Mouse (Mus musculus) layer of hippocampus, adult 18-20 months (tissue): ENCODE results near the gene Nek9. TPM values are rescaled to one million over a fixed set of nuclear protein-coding genes. Genes with fewer than 3 reads are reported as not detected.

Source experiments
- DNase-seq, 2 experiments: peaks; one replicate each; pipeline ENCODE4 v3.0.0; 2022; ENCODE audit warnings: low spot score in 2 of 2
- total RNA-seq, 2 experiments: library from RNA; stranded (reverse); gene quantifications; 2 replicates each; pipeline ENCODE4 v1.2.3; 2021

Nek9 gene
- total RNA-seq, 2 experiments from 2014 or later, result 34.1 to 35.2 TPM

DNA sequence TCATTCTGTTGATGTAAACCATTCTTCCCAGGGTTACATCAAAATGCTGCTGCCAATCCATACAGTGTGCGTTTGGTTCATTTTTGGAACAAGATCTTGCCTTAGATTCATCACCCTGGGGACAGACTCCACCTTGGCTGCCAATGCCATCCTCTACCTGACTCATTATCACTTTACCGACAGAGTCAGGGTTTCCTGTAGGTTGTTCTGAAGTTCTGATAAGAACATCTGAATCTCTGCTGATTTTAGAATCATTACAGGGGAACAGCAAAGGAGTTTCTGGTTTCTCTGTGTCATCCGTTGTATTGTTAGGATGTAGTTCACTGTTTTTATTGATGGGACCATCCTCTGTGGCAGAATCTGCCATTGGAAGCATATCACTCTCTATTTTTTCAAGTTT lies 72.9 kb downstream of the Nek9 start:
- no peak for DNase-seq

DNA sequence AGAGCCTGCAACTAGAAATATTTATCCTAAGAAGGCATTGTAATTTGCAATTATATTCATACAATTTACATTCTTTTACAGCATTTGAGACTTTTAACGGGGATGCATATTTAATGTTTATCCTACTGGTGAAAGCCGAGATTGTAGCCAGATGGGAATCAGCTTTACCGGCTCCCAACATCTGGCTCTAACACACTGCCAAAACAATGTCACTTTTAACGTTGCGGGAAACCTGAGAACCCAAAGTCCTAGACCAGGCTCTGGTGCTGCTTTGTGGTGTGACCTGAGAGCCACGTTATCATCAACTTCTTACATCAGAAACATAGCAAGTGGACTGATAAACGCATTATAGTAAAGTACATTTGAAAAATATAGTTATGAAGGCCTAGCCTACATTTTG lies 74.2 kb downstream of the Nek9 start:
- DNase-seq, result no peak

DNA sequence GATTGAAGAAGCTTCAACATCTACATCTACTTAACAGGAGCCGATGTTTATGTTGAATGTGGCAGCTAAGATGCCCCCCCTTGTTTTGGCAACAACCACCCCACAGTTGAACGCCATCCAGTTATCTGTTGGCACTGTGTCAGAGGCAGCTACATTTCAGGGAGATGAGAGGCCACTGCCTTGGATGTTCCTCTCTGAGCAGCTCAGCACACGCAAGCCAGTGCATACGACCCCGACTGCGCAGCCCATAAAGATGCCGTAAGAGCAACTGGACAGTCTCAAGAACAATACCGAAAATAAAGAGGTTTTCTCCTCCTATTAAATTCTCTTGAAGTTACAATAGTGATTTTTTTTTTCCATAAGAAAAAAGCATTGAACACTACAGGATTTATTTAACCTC lies 74.6 kb downstream of the Nek9 start:
- DNase-seq, result no peak

DNA sequence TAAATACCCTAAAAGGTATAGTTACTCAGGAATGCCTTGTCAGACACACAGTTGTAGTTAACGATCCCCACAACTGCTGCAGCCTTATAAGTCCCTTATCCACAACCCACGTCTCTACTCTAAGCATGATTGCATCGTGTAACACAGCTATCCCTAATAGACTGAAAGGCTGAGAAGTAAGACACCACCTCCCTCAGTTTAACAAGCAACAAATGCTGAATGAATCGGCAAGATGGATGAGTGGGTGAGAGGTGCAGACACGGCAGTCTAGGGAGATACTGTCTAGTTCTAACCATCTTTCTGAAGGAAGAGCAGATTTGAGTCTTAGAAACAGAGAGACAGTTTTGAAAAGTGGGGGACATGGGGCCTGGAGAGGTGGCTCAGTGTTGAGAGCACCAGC lies 76.0 kb downstream of the Nek9 start:
- DNase-seq, result peak in 1 of 2 experiments; percentile 41

DNA sequence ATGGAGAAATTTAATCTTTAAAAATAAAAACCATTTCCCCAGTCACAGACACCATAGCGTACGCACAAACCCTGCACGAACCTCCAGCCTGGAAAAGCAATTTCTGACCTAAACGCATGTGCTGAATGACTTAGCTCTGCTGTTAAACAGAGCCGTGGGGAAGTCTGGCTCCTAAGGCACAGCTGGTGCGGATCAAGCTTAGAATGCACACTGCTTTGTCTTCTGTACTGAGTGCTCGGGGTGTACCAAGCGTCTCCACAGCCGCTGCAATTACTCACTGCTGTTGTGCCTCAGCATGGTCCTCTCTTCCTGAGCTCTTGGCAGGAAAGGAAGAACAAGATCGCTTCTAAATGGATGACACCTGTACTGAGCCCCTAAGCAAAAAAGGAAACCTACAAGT lies 76.7 kb downstream of the Nek9 start:
- DNase-seq, result peak in 1 of 2 experiments; percentile 27

DNA sequence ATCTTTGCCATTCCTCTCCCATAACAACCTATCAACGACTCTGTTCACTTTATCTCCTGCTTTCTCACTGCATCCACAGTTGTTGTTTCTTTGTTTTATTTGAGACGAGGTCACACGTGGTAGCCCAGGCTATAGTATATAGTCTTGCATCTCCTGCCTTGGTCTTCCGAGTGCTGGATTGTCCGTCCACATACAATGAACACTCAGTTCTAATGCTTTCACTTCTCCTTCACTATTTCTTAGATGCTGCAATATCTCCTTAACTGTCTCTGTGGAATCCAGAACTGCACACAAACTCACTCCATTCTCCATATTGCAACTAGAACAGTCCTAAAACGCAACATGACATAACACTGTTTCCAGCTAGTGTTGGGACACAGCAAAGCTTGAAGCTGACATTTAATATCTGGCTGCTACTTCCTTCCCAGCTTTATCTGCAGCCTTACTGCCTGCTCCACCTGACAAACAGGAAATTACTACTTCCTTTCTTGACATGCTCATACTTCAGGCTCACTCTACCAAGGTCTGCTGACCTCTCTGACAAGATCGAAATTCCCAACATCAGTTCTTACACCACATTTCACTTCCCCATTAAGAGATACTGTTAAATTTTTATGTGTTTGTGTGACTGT lies 82.0 kb downstream of the Nek9 start:
- no peak for DNase-seq

DNA sequence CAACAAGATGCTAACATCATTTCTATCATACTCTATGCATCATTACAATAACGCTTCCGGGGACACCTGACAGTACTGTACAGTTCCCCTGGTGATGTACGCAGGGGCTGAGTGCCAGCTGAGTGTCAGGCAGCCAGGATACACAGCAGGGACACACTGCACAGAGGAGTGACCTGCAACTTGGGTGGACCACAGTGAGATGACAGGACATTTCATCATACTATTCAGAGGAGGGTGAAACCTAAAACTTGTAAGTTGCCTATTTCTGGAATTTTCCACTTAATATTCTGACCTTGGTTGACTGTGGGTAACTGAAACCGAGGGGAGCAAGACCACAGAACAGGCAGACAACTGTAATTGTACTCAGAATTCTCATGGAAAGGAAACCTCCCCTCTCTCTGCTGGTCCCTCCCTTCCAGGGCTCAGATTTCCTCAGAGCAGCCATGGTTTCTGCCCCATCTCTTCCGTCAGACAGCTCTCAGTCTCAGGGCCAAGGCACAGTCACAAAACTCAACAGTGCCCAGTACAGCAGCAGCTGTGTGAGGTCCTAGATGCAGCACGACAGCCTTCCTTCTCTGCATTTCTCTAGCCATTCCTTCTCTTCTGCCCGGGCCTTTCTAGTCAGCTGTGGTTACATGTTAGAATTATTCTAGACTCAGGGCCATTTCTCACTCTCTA lies 82.9 kb downstream of the Nek9 start:
- no peak for DNase-seq

DNA sequence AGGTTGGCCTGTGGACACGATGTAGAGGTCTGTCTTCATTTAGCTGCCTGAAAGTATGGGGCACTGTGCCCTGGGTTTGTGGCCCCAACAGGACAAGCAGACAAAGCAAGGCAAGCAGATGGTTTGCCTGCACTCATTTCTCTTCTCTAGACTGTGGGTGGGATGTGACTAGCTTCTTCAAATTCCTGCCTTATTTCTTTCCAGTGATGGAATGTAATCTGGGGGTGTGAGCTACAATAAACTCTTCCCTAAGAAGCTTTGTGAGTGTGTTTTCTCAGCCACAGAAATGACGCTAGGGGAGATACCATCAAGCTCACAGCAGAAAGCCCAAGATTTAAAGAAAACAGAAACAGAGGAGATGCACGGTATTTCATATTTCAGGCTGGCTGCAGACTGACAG lies 87.1 kb downstream of the Nek9 start:
- no peak for DNase-seq

Other genes with a start within 250 kb of the Nek9 start
- gene Prox2, start 228.6 kb downstream of the Nek9 start, total RNA-seq, result 1 to 10 TPM; 1.8 to 2.2 TPM
- 100 to 1,000 TPM; 141 to 147 TPM for gene Dlst, start 228.5 kb downstream of the Nek9 start, total RNA-seq
- gene Rps6kl1, start 188.1 kb downstream of the Nek9 start, total RNA-seq, result 10 to 100 TPM; 36.9 to 38.9 TPM
- 1 to 10 TPM; 4.5 to 5.5 TPM for gene Pgf, start 161.6 kb downstream of the Nek9 start, total RNA-seq
- gene Eif2b2, start 119.9 kb downstream of the Nek9 start, total RNA-seq, result 10 to 100 TPM; 56.0 to 72.8 TPM
- gene Mlh3, start 68.8 kb downstream of the Nek9 start, total RNA-seq, result 10 to 100 TPM; 18.4 to 20.5 TPM
- 10 to 100 TPM; 34.4 to 36.0 TPM for gene Acyp1, start 50.9 kb downstream of the Nek9 start, total RNA-seq
- 1 to 10 TPM; 1.1 to 1.4 TPM for gene Zc2hc1c, start 50.8 kb downstream of the Nek9 start, total RNA-seq
- 100 to 1,000 TPM; 164 to 170 TPM for gene Tmed10, start 35.5 kb upstream of the Nek9 start, total RNA-seq
- 10 to 100 TPM; 26.1 to 28.2 TPM for gene Fos, start 134.5 kb upstream of the Nek9 start, total RNA-seq